ENCODE assay signal across 8 mouse cellular contexts in genomic region chr15:93273788-93274678, GRCm38 (mm10). TPM values are rescaled to one million over a fixed set of nuclear protein-coding genes. Genes with fewer than 3 reads are reported as not detected.
DNase-seq lines count a peak whose midpoint lies in the region; ATAC-seq lines count a peak whose summit lies in the region.

No protein-coding gene starts in this region.

- DNase-seq in kidney, adult 9 months: no peak
- DNase-seq in hindbrain, embryonic 14.5 days (ENCODE audit: low spot score): no peak
- DNase-seq in gastrocnemius, postnatal 14 days: no peak
- no peak for DNase-seq in right cerebral cortex, postnatal 25 days
- DNase-seq in frontal cortex, postnatal 14 days (ENCODE audit: low spot score in 2 of 2): no peak

- peak overlapping the region; percentile 93 for H3K27ac ChIP-seq in kidney, embryonic 15.5 days
- 0 out of 2 replicates have a peak overlapping the region, but pooled peaks have one; percentile 20 for H3K27ac ChIP-seq in brown adipose tissue, adult 24 weeks (replicated peaks; ENCODE audit: low read depth, low read length)
- H3K27ac ChIP-seq in hindbrain, embryonic 14.5 days: peak overlapping the region; percentile 91
- peak overlapping the region; percentile 86 for H3K27ac ChIP-seq in midbrain, embryonic 16.5 days (ENCODE audit: low read length)

- no peaks in the 10 kb centered on the region for H3K27me3 ChIP-seq in kidney, embryonic 15.5 days
- H3K27me3 ChIP-seq in hindbrain, embryonic 14.5 days (ENCODE audit: control insufficient read depth, insufficient read depth, low read length): no peaks in the 10 kb centered on the region
- H3K27me3 ChIP-seq in midbrain, embryonic 16.5 days (ENCODE audit: control insufficient read depth, insufficient read depth, low read depth, low read length): no peaks in the 10 kb centered on the region

- intact Hi-C loops in gastrocnemius, postnatal 14 days (cut with DNase I; ENCODE audit: low total_unique reads): no loop called here

- H3K4me1 ChIP-seq in kidney, embryonic 15.5 days: peaks cover 30% of the 10 kb centered on the region
- H3K4me1 ChIP-seq in brown adipose tissue, adult 24 weeks (ENCODE audit: control insufficient read depth, insufficient read depth, insufficient read length, low read length): peaks cover 13% of the 10 kb centered on the region; the same call in 1 of the 2 replicates
- peaks cover 14% of the 10 kb centered on the region for H3K4me1 ChIP-seq in hindbrain, embryonic 14.5 days (replicated peaks; ENCODE audit: control insufficient read depth, insufficient read depth, low read length)
- H3K4me1 ChIP-seq in midbrain, embryonic 16.5 days (ENCODE audit: control insufficient read depth, insufficient read depth, low read length): peaks cover 25% of the 10 kb centered on the region

- WGBS in kidney, embryonic 15.5 days: 39% methylated on average over 19 of the region's 19 CpGs
- 42% methylated on average over 19 of the region's 19 CpGs for WGBS in hindbrain, embryonic 14.5 days
- WGBS in midbrain, embryonic 16.5 days: 40% methylated on average over 19 of the region's 19 CpGs

- H3K4me3 ChIP-seq in kidney, embryonic 15.5 days (replicated peaks): peak overlapping the region; percentile 81
- H3K4me3 ChIP-seq in brown adipose tissue, adult 24 weeks (ENCODE audit: insufficient read depth, low read depth, low read length): peak overlapping the region; percentile 83
- H3K4me3 ChIP-seq in hindbrain, embryonic 14.5 days (replicated peaks; ENCODE audit: low read length): peak overlapping the region; percentile 76
- peak overlapping the region; percentile 63 for H3K4me3 ChIP-seq in midbrain, embryonic 16.5 days (ENCODE audit: low read depth, low read length)

- no peak for ATAC-seq in kidney, embryonic 15.5 days (replicated peaks; ENCODE audit: low FRiP score)
- ATAC-seq in hindbrain, embryonic 14.5 days (ENCODE audit: low FRiP score): no peak
- ATAC-seq in midbrain, embryonic 16.5 days: no peak

- peak overlapping the region; percentile 77 for H3K9ac ChIP-seq in kidney, embryonic 15.5 days
- peak overlapping the region; percentile 77 for H3K9ac ChIP-seq in hindbrain, embryonic 14.5 days
- peak overlapping the region; percentile 79 for H3K9ac ChIP-seq in midbrain, embryonic 16.5 days (ENCODE audit: low read depth, low read length)

- peak overlapping the region; percentile 68 for H3K4me2 ChIP-seq in kidney, embryonic 15.5 days
- peak overlapping the region; percentile 94 for H3K4me2 ChIP-seq in hindbrain, embryonic 14.5 days (replicated peaks)
- H3K4me2 ChIP-seq in midbrain, embryonic 16.5 days (ENCODE audit: low read length): peak overlapping the region; percentile 90

- H3K36me3 ChIP-seq in kidney, embryonic 15.5 days: peaks cover 5% of the 10 kb centered on the region; the same call in 1 of the 2 replicates
- no peaks in the 10 kb centered on the region; the same call in 1 of the 2 replicates for H3K36me3 ChIP-seq in hindbrain, embryonic 14.5 days (replicated peaks; ENCODE audit: control insufficient read depth, insufficient read depth)
- no peaks in the 10 kb centered on the region for H3K36me3 ChIP-seq in midbrain, embryonic 16.5 days (ENCODE audit: control insufficient read depth, insufficient read depth, low read length)

- no peaks in the 10 kb centered on the region for H3K9me3 ChIP-seq in kidney, embryonic 15.5 days (replicated peaks)
- no peaks in the 10 kb centered on the region for H3K9me3 ChIP-seq in hindbrain, embryonic 14.5 days (ENCODE audit: control insufficient read depth, low read length)
- H3K9me3 ChIP-seq in midbrain, embryonic 16.5 days (replicated peaks; ENCODE audit: control insufficient read depth, low read length, poor library complexity, severe bottlenecking): no peaks in the 10 kb centered on the region

RNA-seq across cellular contexts. Expression of gene Gxylt1, which starts 0.9 kb away (rescaled TPM):
- 15.2 and 15.9 TPM in 2 replicates for polyA plus RNA-seq in kidney, embryonic 15.5 days (2015; fragmentation: Nextera tagmentation; extraction: Ambion mirVana)
- polyA plus RNA-seq in brown adipose tissue, adult 24 weeks (2012; ENCODE audit: insufficient read depth, insufficient read length, missing spikeins): 5.6 and 6.1 TPM in 2 replicates
- polyA plus RNA-seq in hindbrain, embryonic 14.5 days (2014; fragmentation: Nextera tagmentation; extraction: Ambion mirVana): 6.5 and 7.3 TPM in 2 replicates
- polyA plus RNA-seq in midbrain, embryonic 16.5 days (2015; fragmentation: Nextera tagmentation; extraction: Ambion mirVana): 5.2 and 6.0 TPM in 2 replicates
- total RNA-seq in gastrocnemius, postnatal 14 days (2021): 1 to 10 TPM; 5.9 to 6.8 TPM

Comparison
In these comparisons a context has a peak if more than half of its experiments do, and no peak if none do; other contexts are left out.
1. H3K27ac ChIP-seq: peak in every context shown above with its lines; median percentile 93 in kidney, embryonic 15.5 days; 91 in hindbrain, embryonic 14.5 days; 86 in midbrain, embryonic 16.5 days; 20 in brown adipose tissue, adult 24 weeks.